Mouse (Mus musculus): ENCODE data around the gene Lmcd1.

DNA sequence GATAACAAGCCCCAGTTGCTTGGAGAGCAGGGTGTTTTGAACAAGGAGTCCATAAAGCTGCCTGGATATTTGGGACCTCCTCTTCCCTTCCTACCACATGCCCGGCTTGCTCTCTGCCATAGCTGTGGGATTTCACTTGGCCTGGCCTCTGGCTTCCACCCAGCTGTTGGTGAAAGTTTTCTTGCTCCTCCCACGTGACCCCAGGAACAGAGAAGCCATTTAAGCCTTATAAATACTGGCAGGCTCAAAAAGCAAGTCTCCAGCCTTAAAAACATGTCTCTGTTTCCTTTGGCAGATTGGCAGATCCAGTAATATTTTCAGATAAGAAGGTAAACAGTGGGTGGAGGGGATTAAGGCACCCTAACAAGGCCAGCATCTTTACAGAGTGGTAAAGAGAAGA is 31.3 kb upstream of the Lmcd1 start:
- TF ChIP-seq CTCF (conservative IDR thresholded peaks at IDR 0.05; ENCODE audit: insufficient read depth, insufficient read length, low read depth, low read length) = no peak
- TF ChIP-seq POLR2A (IDR thresholded peaks at IDR 0.05; ENCODE audit: low read depth, low read length) = no peak
